Mouse (Mus musculus) embryonic facial prominence, embryonic 14.5 days (tissue): ENCODE results near the gene Calhm2. TPM values are rescaled to one million over a fixed set of nuclear protein-coding genes. Genes with fewer than 3 reads are reported as not detected.
"Not testable (repeated sequence)": the region's sequence is repeated elsewhere in the genome, so short reads cannot be mapped to it uniquely, and the experiment has no call there.

ENCODE experiments used
- ATAC-seq: fragments of 200-750 bp; cut with Nextera tagmentation; 2 replicates; pipeline ENCODE4 v1.8.0; 2017; ENCODE audit warnings: low read depth, moderate number of reproducible peaks, moderate TSS enrichment
- DNase-seq: peaks from one replicate; pipeline ENCODE4 v3.0.0-alpha.2; 2015; ENCODE audit warnings: low spot score
- H3K27ac ChIP-seq: fragments of 300-500 bp; sonication (generic); replicated peaks from 2 replicates; pipeline ENCODE4 v1.5.1; 2014; ENCODE audit warnings: low read depth, mild to moderate bottlenecking, low read length, moderate library complexity
- H3K27me3 ChIP-seq: fragments of 300-500 bp; sonication (generic); replicated peaks from 2 replicates; pipeline ENCODE4 v1.6.1; 2014; ENCODE audit warnings: low read length; ENCODE audit not compliant: control insufficient read depth, insufficient read depth
- H3K36me3 ChIP-seq: fragments of 300-500 bp; sonication (generic); 2 replicates; pipeline ENCODE4 v1.6.1; 2014; ENCODE audit warnings: low read length, mixed read lengths; ENCODE audit not compliant: control insufficient read depth, insufficient read depth
- H3K4me1 ChIP-seq: fragments of 300-500 bp; sonication (generic); 2 replicates; pipeline ENCODE4 v1.6.1; 2014; ENCODE audit warnings: antibody characterized with exemption, low read length; ENCODE audit not compliant: control insufficient read depth, insufficient read depth
- H3K4me2 ChIP-seq: fragments of 300-500 bp; sonication (generic); 2 replicates; pipeline ENCODE4 v1.6.1; 2014; ENCODE audit warnings: low read depth, mild to moderate bottlenecking, low read length, moderate library complexity, mixed read lengths
- H3K4me3 ChIP-seq: fragments of 300-500 bp; sonication (generic); 2 replicates; pipeline ENCODE4 v1.5.1; 2014; ENCODE audit warnings: low read depth, mild to moderate bottlenecking, low read length
- H3K9ac ChIP-seq: fragments of 300-500 bp; sonication (generic); 2 replicates; pipeline ENCODE4 v1.6.1; 2014; ENCODE audit warnings: low read depth, mild to moderate bottlenecking, low read length, moderate library complexity, mixed read lengths
- H3K9me3 ChIP-seq: fragments of 300-500 bp; sonication (generic); 2 replicates; pipeline ENCODE4 v1.6.1; 2016; ENCODE audit warnings: low read length; ENCODE audit not compliant: control insufficient read depth
- WGBS: fragments of 180-500 bp; shearing (Covaris S2); extraction: QIAGEN DNeasy Blood & Tissue Kit; methylation state at CpG from one replicate; pipeline ENCODE4 v1.1.7; 2014; 5-methylcytosine and 5-hydroxymethylcytosine counted together
- polyA plus RNA-seq: library from polyadenylated mRNA; unstranded; fragments of >200 nt; fragmentation: Nextera tagmentation; extraction: Ambion mirVana; gene quantifications from 2 replicates; pipeline ENCODE4 v1.2.1, GENCODE M21; 2014

Calhm2 gene
- polyA plus RNA-seq, 1 experiment from 2014 or later = 4.3 TPM

GRCm38 (mm10) chr19:47144154-47144553 lies 6.1 kb upstream of the Calhm2 start, which contains the start of gene Calhm1:
Gene Calhm1 (minus strand): TSS chr19:47144254.
- 93% methylated on average over 6 of the region's 6 CpGs for WGBS
- H3K4me3 ChIP-seq = no peak within 1 kb of the TSS
- no peak within 1 kb of the TSS for H3K4me2 ChIP-seq
- H3K9me3 ChIP-seq = no peaks in the 10 kb centered on the region
- ATAC-seq (no peak), DNase-seq (no peak)
- no peak within 1 kb of the TSS for H3K9ac ChIP-seq
- H3K27me3 ChIP-seq = no peaks in the 10 kb centered on the region
- no peak within 1 kb of the TSS for H3K27ac ChIP-seq
- H3K36me3 ChIP-seq = no peaks in the 10 kb centered on the region
- no peaks in the 10 kb centered on the region for H3K4me1 ChIP-seq

- DNase-seq = no peak
- WGBS = 74% methylated on average over 6 of the region's 6 CpGs
- Histone ChIP-seq H3K4me3 (no peak overlapping the region), H3K27me3 (no peaks in the 10 kb centered on the region), H3K4me2 (no peak overlapping the region), H3K36me3 (no peaks in the 10 kb centered on the region), H3K9me3 (no peaks in the 10 kb centered on the region), H3K27ac (no peak overlapping the region), H3K9ac (no peak overlapping the region), H3K4me1 (0 out of 2 replicates have a peak, but pooled peaks cover 4% of the 10 kb centered on the region)
- ATAC-seq = no peak
These were observed 4.3 kb upstream of the Calhm2 start for GRCm38 (mm10) chr19:47142438-47142837.

GRCm38 (mm10) chr19:47139611-47140010 lies 1.5 kb upstream of the Calhm2 start:
- not testable (repeated sequence) for H3K9me3 ChIP-seq, H3K27me3 ChIP-seq, DNase-seq, H3K27ac ChIP-seq, H3K9ac ChIP-seq, H3K4me3 ChIP-seq, ATAC-seq, H3K4me2 ChIP-seq
- WGBS = 26% methylated on average over 7 of the region's 7 CpGs
- H3K4me1 ChIP-seq = peaks cover 15% of the 10 kb centered on the region; the same call in 1 of the 2 replicates
- H3K36me3 ChIP-seq = peaks cover 10% of the 10 kb centered on the region

- Histone ChIP-seq H3K4me2 (peak overlapping the region; percentile 68), H3K4me1 (peaks cover 15% of the 10 kb centered on the region; the same call in 1 of the 2 replicates), H3K9ac (peak overlapping the region; percentile 69), H3K9me3 (no peaks in the 10 kb centered on the region), H3K27ac (peak overlapping the region; percentile 90), H3K27me3 (no peaks in the 10 kb centered on the region), H3K4me3 (peak overlapping the region; percentile 42), H3K36me3 (peaks cover 26% of the 10 kb centered on the region)
- 18% methylated on average over 6 of the region's 6 CpGs for WGBS
- DNase-seq (peak; percentile 39), ATAC-seq (peak; percentile 47; the same call in 1 of the 2 replicates)
These were observed 978 bp downstream of the Calhm2 start for GRCm38 (mm10) chr19:47137051-47137581.

- peaks cover 34% of the 10 kb centered on the region for H3K36me3 ChIP-seq
- no peak overlapping the region for H3K27ac ChIP-seq
- WGBS = 79% methylated on average over 5 of the region's 5 CpGs
- H3K4me1 ChIP-seq = peaks cover 15% of the 10 kb centered on the region; the same call in 1 of the 2 replicates
- H3K9ac ChIP-seq = no peak overlapping the region; the same call in 1 of the 2 replicates
- 0 out of 2 replicates have a peak overlapping the region, but pooled peaks have one; percentile 68 for H3K4me2 ChIP-seq
- no peak for ATAC-seq
- no peaks in the 10 kb centered on the region for H3K27me3 ChIP-seq
- no peak for DNase-seq
- no peak overlapping the region for H3K4me3 ChIP-seq
- no peaks in the 10 kb centered on the region for H3K9me3 ChIP-seq
These were observed 1.9 kb downstream of the Calhm2 start for GRCm38 (mm10) chr19:47136170-47136569.

- no peaks in the 10 kb centered on the region for H3K27me3 ChIP-seq
- no peak overlapping the region for H3K4me3 ChIP-seq
- H3K9me3 ChIP-seq = no peaks in the 10 kb centered on the region
- H3K4me2 ChIP-seq = no peak overlapping the region
- no peak for ATAC-seq
- 96% methylated on average over 17 of the region's 17 CpGs for WGBS
- H3K36me3 ChIP-seq = peaks cover 40% of the 10 kb centered on the region
- H3K27ac ChIP-seq = no peak overlapping the region
- H3K9ac ChIP-seq = no peak overlapping the region
- DNase-seq = no peak
- H3K4me1 ChIP-seq = peaks cover 15% of the 10 kb centered on the region; the same call in 1 of the 2 replicates
These were observed 2.5 kb downstream of the Calhm2 start for GRCm38 (mm10) chr19:47135568-47135967.

- DNase-seq (no peak), ATAC-seq (no peak)
- H3K36me3 ChIP-seq = peaks cover 63% of the 10 kb centered on the region
- H3K27me3 ChIP-seq = no peaks in the 10 kb centered on the region
- H3K27ac ChIP-seq = no peak overlapping the region
- no peaks in the 10 kb centered on the region for H3K9me3 ChIP-seq
- H3K4me1 ChIP-seq = peaks cover 10% of the 10 kb centered on the region; the same call in 1 of the 2 replicates
- H3K4me3 ChIP-seq = no peak overlapping the region
- H3K9ac ChIP-seq = no peak overlapping the region
- WGBS = 92% methylated on average over 7 of the region's 7 CpGs
- H3K4me2 ChIP-seq = no peak overlapping the region
These were observed 4.9 kb downstream of the Calhm2 start for GRCm38 (mm10) chr19:47133161-47133560.

- Histone ChIP-seq H3K36me3 (peaks cover 83% of the 10 kb centered on the region), H3K9ac (no peak overlapping the region), H3K4me2 (no peak overlapping the region), H3K4me1 (no peaks in the 10 kb centered on the region), H3K4me3 (no peak overlapping the region), H3K27ac (no peak overlapping the region), H3K9me3 (no peaks in the 10 kb centered on the region), H3K27me3 (no peaks in the 10 kb centered on the region)
- WGBS = 95% methylated on average over 15 of the region's 15 CpGs
- ATAC-seq (no peak), DNase-seq (no peak)
These were observed 7.5 kb downstream of the Calhm2 start for GRCm38 (mm10) chr19:47130551-47131125.

- Histone ChIP-seq H3K27ac (no peak overlapping the region), H3K9ac (no peak overlapping the region), H3K4me3 (no peak overlapping the region), H3K27me3 (no peaks in the 10 kb centered on the region), H3K9me3 (no peaks in the 10 kb centered on the region), H3K36me3 (peaks cover 84% of the 10 kb centered on the region), H3K4me2 (no peak overlapping the region), H3K4me1 (no peaks in the 10 kb centered on the region)
- ATAC-seq (no peak), DNase-seq (no peak)
- 93% methylated on average over 11 of the region's 11 CpGs for WGBS
These were observed 9.3 kb downstream of the Calhm2 start for GRCm38 (mm10) chr19:47128835-47129234.
